Mouse (Mus musculus) MEL (cell line): ENCODE results near the gene Ncmap. TPM values are rescaled to one million over a fixed set of nuclear protein-coding genes. Genes with fewer than 3 reads are reported as not detected.

Source experiments
- DNase-seq: peaks from one replicate; pipeline ENCODE4 v3.0.0; 2011; ENCODE audit warnings: low read depth, low spot score
- H3K27ac ChIP-seq: 2 replicates; pipeline ENCODE4 v1.5.1; 2012; ENCODE audit warnings: low read depth, mild to moderate bottlenecking, control low read depth, low read length, moderate library complexity; ENCODE audit not compliant: control insufficient read depth
- H3K27me3 ChIP-seq, 2 experiments: fragments of 150-350 bp in 1 of 2; sonication (generic) in 1 of 2; 2 replicates each; pipeline ENCODE4 v1.6.1; 2012; ENCODE audit warnings: low read length in 2 of 2, mild to moderate bottlenecking in 2 of 2, improper control_type of control experiment in 1 of 2, moderate library complexity in 1 of 2; ENCODE audit not compliant: insufficient read depth in 2 of 2, control insufficient read depth in 1 of 2
- H3K36me3 ChIP-seq, 2 experiments: 2 replicates each; pipeline ENCODE4 v1.6.1; 2012 to 2014; ENCODE audit warnings: low read length in 2 of 2, improper control_type of control experiment in 1 of 2, inconsistent platforms in 1 of 2, mild to moderate bottlenecking in 1 of 2; ENCODE audit not compliant: insufficient read depth in 2 of 2, control insufficient read depth in 1 of 2
- H3K4me1 ChIP-seq, 2 experiments: fragments of 150-350 bp in 1 of 2; sonication (generic) in 1 of 2; 2 replicates each; pipeline ENCODE4 v1.6.1; 2012; ENCODE audit warnings: low read length in 2 of 2, improper control_type of control experiment in 1 of 2, mild to moderate bottlenecking in 1 of 2; ENCODE audit not compliant: insufficient read depth in 2 of 2, control insufficient read depth in 1 of 2
- H3K4me3 ChIP-seq, 2 experiments: fragments of 150-350 bp in 1 of 2; sonication (generic) in 1 of 2; 2 replicates each; pipeline ENCODE4 v1.5.1; 2012; ENCODE audit warnings: low read depth in 2 of 2, low read length in 2 of 2, mild to moderate bottlenecking in 2 of 2, moderate library complexity in 2 of 2, control low read depth in 1 of 2, improper control_type of control experiment in 1 of 2; ENCODE audit not compliant: control insufficient read depth in 1 of 2, insufficient read depth in 1 of 2
- H3K79me2 ChIP-seq: 2 replicates; pipeline ENCODE4 v1.6.1; 2012; ENCODE audit warnings: mild to moderate bottlenecking, low read length, moderate library complexity; ENCODE audit not compliant: control insufficient read depth, poor library complexity, insufficient read depth
- H3K9ac ChIP-seq: 2 replicates; pipeline ENCODE4 v1.6.1; 2012; ENCODE audit warnings: low read depth, mild to moderate bottlenecking, control low read depth, low read length, moderate library complexity; ENCODE audit not compliant: control insufficient read depth, poor library complexity, severe bottlenecking
- H3K9me3 ChIP-seq: fragments of 150-350 bp; sonication (generic); replicated peaks from 2 replicates; pipeline ENCODE4 v1.6.1; 2012; ENCODE audit warnings: mild to moderate bottlenecking, low read length, improper control_type of control experiment, moderate library complexity; ENCODE audit not compliant: insufficient read depth
- CHD1 ChIP-seq: IDR thresholded peaks from 2 replicates; pipeline ENCODE4 v1.6.1; 2012; ENCODE audit warnings: low read depth, mild to moderate bottlenecking, inconsistent platforms, low read length, improper control_type of control experiment
- CHD2 ChIP-seq: IDR thresholded peaks from 2 replicates; pipeline ENCODE4 v1.6.1; 2011; ENCODE audit warnings: low read length, improper control_type of control experiment
- CTCF ChIP-seq, 3 experiments: IDR thresholded peaks in 2 of 3; conservative IDR thresholded peaks in 1 of 3; 2 replicates each; pipeline ENCODE4 v1.5.1; 2011 to 2012; ENCODE audit warnings: low read length in 3 of 3, low read depth in 2 of 3, mild to moderate bottlenecking in 2 of 3, improper control_type of control experiment in 1 of 3, inconsistent platforms in 1 of 3, mixed read lengths in 1 of 3, moderate library complexity in 1 of 3; ENCODE audit not compliant: control insufficient read depth in 1 of 3, insufficient read depth in 1 of 3, poor library complexity in 1 of 3, severe bottlenecking in 1 of 3
- EP300 ChIP-seq, 2 experiments: IDR thresholded peaks; 2 replicates each; pipeline ENCODE4 v1.6.1; 2011; ENCODE audit warnings: improper control_type of control experiment in 2 of 2, low read length in 2 of 2, low read depth in 1 of 2, mild to moderate bottlenecking in 1 of 2
- ETS1 ChIP-seq: IDR thresholded peaks from 2 replicates; pipeline ENCODE4 v1.6.1; 2012; ENCODE audit warnings: low read depth, mild to moderate bottlenecking, inconsistent platforms, low read length, improper control_type of control experiment, moderate library complexity
- GABPA ChIP-seq: IDR thresholded peaks from 2 replicates; pipeline ENCODE4 v1.6.1; 2012; ENCODE audit warnings: low read depth, mild to moderate bottlenecking, inconsistent platforms, low read length, improper control_type of control experiment, moderate library complexity
- HCFC1 ChIP-seq: IDR thresholded peaks from 2 replicates; pipeline ENCODE4 v1.6.1; 2012; ENCODE audit warnings: low read depth, mild to moderate bottlenecking, inconsistent platforms, low read length, improper control_type of control experiment, moderate library complexity
- JUND ChIP-seq: IDR thresholded peaks from 2 replicates; pipeline ENCODE4 v1.6.1; 2011; ENCODE audit warnings: low read depth, mild to moderate bottlenecking, improper control_type of control experiment, low read length
- MAX ChIP-seq: IDR thresholded peaks from 2 replicates; pipeline ENCODE4 v1.6.1; 2011; ENCODE audit warnings: low read length, improper control_type of control experiment
- MAZ ChIP-seq: IDR thresholded peaks from 2 replicates; pipeline ENCODE4 v1.6.1; 2012; ENCODE audit warnings: low read depth, mild to moderate bottlenecking, inconsistent platforms, low read length, improper control_type of control experiment
- MEF2A ChIP-seq: IDR thresholded peaks from 2 replicates; pipeline ENCODE4 v1.6.1; 2014; ENCODE audit warnings: low read depth, mild to moderate bottlenecking, inconsistent platforms, low read length, improper control_type of control experiment; ENCODE audit not compliant: poor library complexity, insufficient replicate concordance, severe bottlenecking; ENCODE audit errors: extremely low read depth
- MXI1 ChIP-seq: IDR thresholded peaks from 2 replicates; pipeline ENCODE4 v1.6.1; 2011; ENCODE audit warnings: mild to moderate bottlenecking, low read depth, low read length, improper control_type of control experiment
- NELFE ChIP-seq: IDR thresholded peaks from 2 replicates; pipeline ENCODE4 v1.6.1; 2011; ENCODE audit warnings: low read depth, low read length, improper control_type of control experiment
- POLR2AphosphoS2 ChIP-seq: IDR thresholded peaks from 2 replicates; pipeline ENCODE4 v1.6.1; 2011; ENCODE audit warnings: low read length, improper control_type of control experiment
- POLR2AphosphoS5 ChIP-seq: IDR thresholded peaks from 2 replicates; pipeline ENCODE4 v1.6.1; 2012; ENCODE audit warnings: low read depth, borderline replicate concordance, mild to moderate bottlenecking, inconsistent platforms, low read length, moderate library complexity, mixed read lengths
- SMC3 ChIP-seq: IDR thresholded peaks from 2 replicates; pipeline ENCODE4 v1.6.1; 2011; ENCODE audit warnings: low read depth, low read length, improper control_type of control experiment
- TAL1 ChIP-seq: IDR thresholded peaks from 2 replicates; pipeline ENCODE4 v1.6.1; 2012; ENCODE audit warnings: mild to moderate bottlenecking, inconsistent platforms, low read length, moderate library complexity, mixed read lengths
- TBP ChIP-seq: IDR thresholded peaks from 2 replicates; pipeline ENCODE4 v1.8.0; 2011; ENCODE audit warnings: low read depth, low read length, improper control_type of control experiment
- ZKSCAN1 ChIP-seq: IDR thresholded peaks from 2 replicates; pipeline ENCODE4 v1.6.1; 2012; ENCODE audit warnings: low read depth, mild to moderate bottlenecking, inconsistent platforms, low read length, improper control_type of control experiment, moderate library complexity
- ZMIZ1 ChIP-seq: IDR thresholded peaks from 2 replicates; pipeline ENCODE4 v1.6.1; 2012; ENCODE audit warnings: low read depth, mild to moderate bottlenecking, inconsistent platforms, low read length, improper control_type of control experiment, moderate library complexity
- ZNF384 ChIP-seq: IDR thresholded peaks from 2 replicates; pipeline ENCODE4 v1.6.1; 2012; ENCODE audit warnings: low read depth, mild to moderate bottlenecking, inconsistent platforms, low read length, improper control_type of control experiment
- polyA plus RNA-seq, 2 experiments: library from polyadenylated mRNA; stranded (reverse) in 1 of 2; unstranded in 1 of 2; fragments of >175 nt in 1 of 2; fragments of >200 nt in 1 of 2; gene quantifications; 2 replicates each; pipeline versions ENCODE4 v1.2.1 to v1.2.4; 2012; ENCODE audit warnings: low replicate concordance in 2 of 2, low read depth in 1 of 2; ENCODE audit not compliant: insufficient read length in 2 of 2, insufficient read depth in 1 of 2, missing spikeins in 1 of 2
- total RNA-seq: library from RNA; depleted of rRNA; stranded (reverse); fragments of 300-350 nt; gene quantifications from 2 replicates; pipeline ENCODE4 v1.2.3, GENCODE M21; 2012

Gene Ncmap
- total and polyA plus RNA-seq, 3 experiments: 0.08 to 0.22 TPM; not detected in 1

DNA sequence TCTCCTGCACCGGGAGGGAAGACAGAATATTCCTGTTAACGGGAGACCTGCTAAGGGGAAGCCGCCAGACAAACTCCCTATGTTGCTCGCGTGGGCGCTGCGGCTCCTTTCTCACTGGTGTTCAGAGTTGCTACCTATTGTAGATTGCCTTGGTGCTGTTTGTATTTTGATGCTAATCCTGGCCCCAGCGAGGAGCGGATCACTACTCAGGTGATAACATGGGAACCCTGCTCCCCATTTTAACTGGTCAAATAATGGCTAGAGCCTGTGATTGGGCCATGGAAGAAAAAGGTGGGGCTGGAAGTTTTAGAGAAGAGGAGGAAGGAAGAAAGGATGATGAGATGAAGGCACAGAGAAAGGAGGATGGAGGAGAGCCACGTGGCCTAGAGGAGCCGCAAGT, 22.4 kb upstream of the Ncmap start:
- Histone ChIP-seq H3K27ac (no peak overlapping the region), H3K4me3 (no peak overlapping the region), H3K9ac (no peak overlapping the region), H3K9me3 (no peaks in the 10 kb centered on the region), H3K4me1 (peaks cover 5 to 21% of the 10 kb centered on the region in 2 experiments), H3K79me2 (no peaks in the 10 kb centered on the region), H3K27me3 (no peaks in the 10 kb centered on the region), H3K36me3 (peaks cover 0 to 13% of the 10 kb centered on the region in 2 experiments; a peak in 3 of 4 replicates)
- DNase-seq: no peak
- TF ChIP-seq SMC3 (no peak), MEF2A (no peak), NELFE (no peak), MAX (no peak), CHD1 (no peak), EP300 (IDR thresholded peaks at IDR 0.05; ENCODE audit: low read depth in 1 of 2, low read length in 2 of 2) (no peak), MAZ (no peak), CTCF (IDR thresholded peaks at IDR 0.05 in 2 of 3, conservative IDR thresholded peaks at IDR 0.05 in 1 of 3; ENCODE audit: control insufficient read depth in 1 of 3, insufficient read depth in 1 of 3, low read depth in 2 of 3, low read length in 3 of 3, poor library complexity in 1 of 3, severe bottlenecking in 1 of 3) (no peak), TBP (no peak), ETS1 (no peak), GABPA (no peak), HCFC1 (no peak), JUND (no peak), POLR2AphosphoS5 (no peak), POLR2AphosphoS2 (no peak), ZMIZ1 (no peak), ZNF384 (no peak), ZKSCAN1 (no peak), CHD2 (no peak)

DNA sequence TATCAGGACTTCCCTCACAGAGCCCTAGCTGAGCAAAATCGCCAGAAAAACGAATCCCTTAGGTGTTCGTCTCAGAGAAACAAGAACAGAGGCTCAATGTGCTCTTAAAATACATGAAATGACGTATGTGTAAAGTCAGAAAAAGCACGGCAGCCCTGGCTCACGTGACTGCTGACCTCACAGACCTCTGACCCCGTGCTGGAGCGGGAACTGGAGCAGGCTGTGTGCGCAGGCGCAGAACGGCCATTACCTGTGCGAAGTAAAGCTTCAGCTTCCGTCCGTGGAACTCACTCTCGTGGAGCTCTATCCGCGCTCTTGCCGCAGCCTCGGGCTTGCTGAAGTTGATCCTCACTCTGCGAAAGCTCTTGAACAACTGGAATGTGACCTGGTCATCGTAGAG, 22.0 kb upstream of the Ncmap start:
- Histone ChIP-seq H3K4me1 (peaks cover 9 to 26% of the 10 kb centered on the region in 2 experiments), H3K4me3 (no peak overlapping the region), H3K27ac (no peak overlapping the region), H3K79me2 (no peaks in the 10 kb centered on the region), H3K36me3 (peaks cover 0 to 15% of the 10 kb centered on the region in 2 experiments; a peak in 3 of 4 replicates), H3K9ac (no peak overlapping the region), H3K9me3 (no peaks in the 10 kb centered on the region), H3K27me3 (no peaks in the 10 kb centered on the region)
- no peak for TF ChIP-seq TAL1
- no peak for TF ChIP-seq MAX
- no peak for TF ChIP-seq HCFC1
- TF ChIP-seq POLR2AphosphoS2: no peak
- TF ChIP-seq MXI1: no peak
- no peak for DNase-seq
